Mouse (Mus musculus): ENCODE data around the gene Ptma. TPM values are rescaled to one million over a fixed set of nuclear protein-coding genes. Genes with fewer than 3 reads are reported as not detected.

The Ptma gene
- polyA plus RNA-seq, 1 experiment from 2014 or later: 2,904 TPM

DNA sequence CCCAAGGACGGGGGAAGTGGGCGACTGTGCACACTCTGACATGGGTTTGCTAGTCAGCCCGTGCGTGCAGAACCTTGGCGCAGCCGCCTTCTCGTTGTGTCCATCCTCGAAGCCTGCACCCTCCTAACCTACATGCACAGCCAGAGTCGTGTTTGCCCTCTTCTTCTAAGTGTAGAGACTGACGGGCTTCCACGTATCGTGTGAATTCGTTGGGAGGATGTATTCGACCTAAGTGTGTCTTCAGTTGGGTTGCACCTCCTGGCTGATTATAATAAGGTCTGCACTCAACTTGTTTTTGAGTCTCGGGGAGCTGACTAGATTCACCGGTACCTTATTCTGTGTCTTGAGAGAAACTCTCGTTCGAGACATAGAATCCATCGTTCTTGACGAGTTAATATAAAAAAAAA is 38.6 kb upstream of the Ptma start:
- Histone ChIP-seq H3K27ac (replicated peaks) (peak overlapping the region; percentile 99), H3K4me3 (peak overlapping the region; percentile 74), H3K4me1 (peaks cover 29% of the 10 kb centered on the region), H3K27me3 (ENCODE audit: low read depth, poor library complexity, severe bottlenecking) (no peaks in the 10 kb centered on the region), H3K36me3 (0 out of 2 replicates have a peak, but pooled peaks cover 3% of the 10 kb centered on the region), H3K9me3 (replicated peaks) (no peaks in the 10 kb centered on the region)
- no peak for DNase-seq (ENCODE audit: low spot score)
- 10% methylated on average over 20 of the region's 20 CpGs for WGBS

GRCm38 (mm10) chr1:86488326-86488725 is 38.2 kb upstream of the Ptma start:
- peak overlapping the region; percentile 99 for H3K27ac ChIP-seq (replicated peaks)
- H3K4me1 ChIP-seq: peaks cover 28% of the 10 kb centered on the region
- H3K4me3 ChIP-seq: peak overlapping the region; percentile 74
- DNase-seq (ENCODE audit: low spot score): no peak
- no peaks in the 10 kb centered on the region for H3K9me3 ChIP-seq (replicated peaks)
- WGBS: 68% methylated on average over 7 of the region's 7 CpGs
- 0 out of 2 replicates have a peak, but pooled peaks cover 3% of the 10 kb centered on the region for H3K36me3 ChIP-seq
- no peaks in the 10 kb centered on the region for H3K27me3 ChIP-seq (ENCODE audit: low read depth, poor library complexity, severe bottlenecking)

GRCm38 (mm10) chr1:86488774-86489173 is 37.8 kb upstream of the Ptma start:
- H3K27ac ChIP-seq (replicated peaks): peak overlapping the region; percentile 99
- 98% methylated on average over 4 of the region's 4 CpGs for WGBS
- H3K4me1 ChIP-seq: peaks cover 28% of the 10 kb centered on the region
- DNase-seq (ENCODE audit: low spot score): no peak
- no peaks in the 10 kb centered on the region for H3K27me3 ChIP-seq (ENCODE audit: low read depth, poor library complexity, severe bottlenecking)
- H3K36me3 ChIP-seq: 0 out of 2 replicates have a peak, but pooled peaks cover 3% of the 10 kb centered on the region
- H3K4me3 ChIP-seq: peak overlapping the region; percentile 74
- no peaks in the 10 kb centered on the region for H3K9me3 ChIP-seq (replicated peaks)

DNA sequence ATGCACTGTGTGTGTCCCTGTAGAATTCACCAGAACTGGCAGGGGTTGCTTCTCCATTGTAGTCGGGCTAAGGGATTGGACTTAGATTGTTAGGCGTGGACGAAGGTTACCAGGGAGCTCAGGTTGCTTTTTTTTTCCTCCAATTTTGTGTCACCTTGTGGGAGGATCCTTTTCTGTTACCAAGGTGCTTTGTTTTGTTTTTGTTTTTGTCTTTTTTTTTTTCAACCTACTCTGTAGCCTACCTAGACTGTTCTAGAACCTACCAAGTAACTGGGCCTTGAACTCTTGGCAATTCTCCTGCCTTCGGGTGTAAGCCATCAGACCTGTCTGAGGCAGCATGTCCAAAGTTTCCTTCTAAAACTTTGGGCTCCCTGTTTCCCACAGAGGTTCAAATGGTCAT is 36.6 kb upstream of the Ptma start:
- DNase-seq (ENCODE audit: low spot score): no peak
- 94% methylated on average over 4 of the region's 4 CpGs for WGBS
- H3K36me3 ChIP-seq: 0 out of 2 replicates have a peak, but pooled peaks cover 3% of the 10 kb centered on the region
- no peak overlapping the region for H3K4me3 ChIP-seq
- no peaks in the 10 kb centered on the region for H3K27me3 ChIP-seq (ENCODE audit: low read depth, poor library complexity, severe bottlenecking)
- H3K9me3 ChIP-seq (replicated peaks): no peaks in the 10 kb centered on the region
- peaks cover 28% of the 10 kb centered on the region for H3K4me1 ChIP-seq
- no peak overlapping the region for H3K27ac ChIP-seq (replicated peaks)

GRCm38 (mm10) chr1:86490697-86491096 is 35.8 kb upstream of the Ptma start:
- H3K9me3 ChIP-seq (replicated peaks): no peaks in the 10 kb centered on the region
- 0 out of 2 replicates have a peak overlapping the region, but pooled peaks have one; percentile 4 for H3K27ac ChIP-seq (replicated peaks)
- no peaks in the 10 kb centered on the region for H3K27me3 ChIP-seq (ENCODE audit: low read depth, poor library complexity, severe bottlenecking)
- peaks cover 28% of the 10 kb centered on the region for H3K4me1 ChIP-seq
- no peak for DNase-seq (ENCODE audit: low spot score)
- H3K36me3 ChIP-seq: 0 out of 2 replicates have a peak, but pooled peaks cover 3% of the 10 kb centered on the region
- no peak overlapping the region for H3K4me3 ChIP-seq
- WGBS: 94% methylated on average over 3 of the region's 3 CpGs

DNA sequence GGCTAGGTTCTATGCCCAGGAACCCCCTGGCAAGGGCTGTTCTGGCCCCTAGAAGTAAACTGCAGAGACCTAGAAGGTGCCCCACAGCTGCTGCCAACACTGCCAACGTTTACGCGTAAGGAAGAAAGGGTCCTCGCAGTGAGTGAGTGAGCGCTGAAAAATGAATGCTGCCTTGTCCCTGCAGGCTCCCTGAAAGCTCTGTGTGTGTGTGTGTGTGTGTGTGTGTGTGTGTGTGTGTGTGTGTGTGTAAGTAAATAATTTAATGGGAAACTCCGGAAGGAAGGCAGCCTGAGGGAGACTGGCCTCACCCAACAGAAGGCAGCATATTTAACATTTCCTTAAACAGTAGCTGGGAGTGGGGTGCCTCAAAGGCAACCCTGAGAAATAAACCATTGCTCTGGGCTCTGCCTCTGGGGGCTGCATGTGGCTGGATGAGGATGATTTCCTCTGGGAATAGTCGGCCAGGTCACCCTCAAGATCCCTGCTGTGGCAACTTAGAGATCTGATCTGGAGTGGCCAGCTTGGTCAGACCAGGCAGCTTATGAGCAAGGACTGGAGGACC is 34.9 kb upstream of the Ptma start:
- peak overlapping the region; percentile 72 for H3K27ac ChIP-seq (replicated peaks)
- 0 out of 2 replicates have a peak, but pooled peaks cover 3% of the 10 kb centered on the region for H3K36me3 ChIP-seq
- H3K4me3 ChIP-seq: no peak overlapping the region
- H3K4me1 ChIP-seq: peaks cover 28% of the 10 kb centered on the region
- DNase-seq (ENCODE audit: low spot score): no peak
- H3K9me3 ChIP-seq (replicated peaks): no peaks in the 10 kb centered on the region
- WGBS: 80% methylated on average over 7 of the region's 7 CpGs
- H3K27me3 ChIP-seq (ENCODE audit: low read depth, poor library complexity, severe bottlenecking): no peaks in the 10 kb centered on the region

- Histone ChIP-seq H3K27ac (replicated peaks) (peak overlapping the region; percentile 72), H3K27me3 (ENCODE audit: low read depth, poor library complexity, severe bottlenecking) (no peaks in the 10 kb centered on the region), H3K4me3 (no peak overlapping the region), H3K36me3 (0 out of 2 replicates have a peak, but pooled peaks cover 3% of the 10 kb centered on the region), H3K9me3 (replicated peaks) (no peaks in the 10 kb centered on the region), H3K4me1 (peaks cover 28% of the 10 kb centered on the region)
- no peak for DNase-seq (ENCODE audit: low spot score)
- WGBS: 73% methylated on average over 9 of the region's 9 CpGs
Measured at GRCm38 (mm10) chr1:86492095-86493070, 34.1 kb upstream of the Ptma start.

- WGBS: 84% methylated on average over 3 of the region's 3 CpGs
- no peak for DNase-seq (ENCODE audit: low spot score)
- no peaks in the 10 kb centered on the region for H3K9me3 ChIP-seq (replicated peaks)
- peaks cover 26% of the 10 kb centered on the region for H3K4me1 ChIP-seq
- no peak overlapping the region for H3K4me3 ChIP-seq
- H3K27ac ChIP-seq (replicated peaks): no peak overlapping the region
- no peaks in the 10 kb centered on the region for H3K27me3 ChIP-seq (ENCODE audit: low read depth, poor library complexity, severe bottlenecking)
- 0 out of 2 replicates have a peak, but pooled peaks cover 3% of the 10 kb centered on the region for H3K36me3 ChIP-seq
Measured at GRCm38 (mm10) chr1:86493783-86494182, 32.7 kb upstream of the Ptma start.

- Histone ChIP-seq H3K27ac (replicated peaks) (no peak overlapping the region), H3K9me3 (replicated peaks) (no peaks in the 10 kb centered on the region), H3K4me1 (peaks cover 39% of the 10 kb centered on the region), H3K27me3 (ENCODE audit: low read depth, poor library complexity, severe bottlenecking) (no peaks in the 10 kb centered on the region), H3K36me3 (no peaks in the 10 kb centered on the region), H3K4me3 (no peak overlapping the region)
- no peak for DNase-seq (ENCODE audit: low spot score)
- 92% methylated on average over 4 of the region's 4 CpGs for WGBS
Measured at GRCm38 (mm10) chr1:86496340-86496739, 30.2 kb upstream of the Ptma start.

- Histone ChIP-seq H3K27me3 (ENCODE audit: low read depth, poor library complexity, severe bottlenecking) (no peaks in the 10 kb centered on the region), H3K4me3 (no peak overlapping the region), H3K9me3 (replicated peaks) (no peaks in the 10 kb centered on the region), H3K4me1 (peaks cover 40% of the 10 kb centered on the region), H3K27ac (replicated peaks) (peak overlapping the region; percentile 72), H3K36me3 (no peaks in the 10 kb centered on the region)
- WGBS: 93% methylated on average over 5 of the region's 5 CpGs
- no peak for DNase-seq (ENCODE audit: low spot score)
Measured at GRCm38 (mm10) chr1:86497361-86497760, 29.2 kb upstream of the Ptma start.

DNA sequence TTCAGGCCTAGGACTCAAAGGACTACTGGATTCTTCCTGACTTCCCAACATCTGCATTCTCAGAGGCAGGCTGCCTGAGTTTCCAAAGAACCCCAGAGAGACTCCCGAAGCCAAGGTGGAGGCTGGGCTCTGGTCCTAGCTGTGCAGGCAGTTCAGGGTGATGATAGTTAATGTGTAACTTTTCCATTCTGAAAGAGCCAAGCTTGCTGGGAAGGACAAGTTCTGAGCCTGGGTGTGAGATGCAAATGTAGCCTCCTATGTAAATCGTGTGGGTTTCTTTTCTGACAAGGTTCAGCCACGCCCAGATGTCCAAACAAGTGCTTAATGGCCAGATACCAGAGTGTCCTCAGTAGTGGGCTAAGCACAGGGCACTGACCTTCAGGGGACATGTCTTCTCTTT is 28.5 kb upstream of the Ptma start:
- Histone ChIP-seq H3K36me3 (no peaks in the 10 kb centered on the region), H3K27ac (replicated peaks) (peak overlapping the region; percentile 72), H3K27me3 (ENCODE audit: low read depth, poor library complexity, severe bottlenecking) (no peaks in the 10 kb centered on the region), H3K9me3 (replicated peaks) (no peaks in the 10 kb centered on the region), H3K4me3 (no peak overlapping the region), H3K4me1 (peaks cover 42% of the 10 kb centered on the region)
- whole genome bisulfite sequencing: 63% methylated on average over 3 of the region's 3 CpGs
- no peak for DNase-seq (ENCODE audit: low spot score)

- no peak overlapping the region for H3K4me3 ChIP-seq
- H3K27me3 ChIP-seq (ENCODE audit: low read depth, poor library complexity, severe bottlenecking): no peaks in the 10 kb centered on the region
- H3K36me3 ChIP-seq: no peaks in the 10 kb centered on the region
- DNase-seq (ENCODE audit: low spot score): no peak
- H3K4me1 ChIP-seq: peaks cover 49% of the 10 kb centered on the region
- no peaks in the 10 kb centered on the region for H3K9me3 ChIP-seq (replicated peaks)
- peak overlapping the region; percentile 72 for H3K27ac ChIP-seq (replicated peaks)
- 46% methylated on average over 1 of the region's 1 CpGs for WGBS
Measured at GRCm38 (mm10) chr1:86498611-86499010, 27.9 kb upstream of the Ptma start.

- Histone ChIP-seq H3K27ac (replicated peaks) (peak overlapping the region; percentile 57; the same call in 1 of the 2 replicates), H3K36me3 (no peaks in the 10 kb centered on the region), H3K9me3 (replicated peaks) (no peaks in the 10 kb centered on the region), H3K27me3 (ENCODE audit: low read depth, poor library complexity, severe bottlenecking) (no peaks in the 10 kb centered on the region), H3K4me3 (no peak overlapping the region), H3K4me1 (peaks cover 62% of the 10 kb centered on the region)
- no peak for DNase-seq (ENCODE audit: low spot score)
- WGBS: 37% methylated on average over 3 of the region's 3 CpGs
Measured at GRCm38 (mm10) chr1:86499903-86500302, 26.6 kb upstream of the Ptma start.

Data from midbrain, embryonic 10.5 days (tissue).